Mouse (Mus musculus) central nervous system, embryonic 14 days (tissue): ENCODE measurements around the gene Tas2r125. TPM values are rescaled to one million over a fixed set of nuclear protein-coding genes. Genes with fewer than 3 reads are reported as not detected.

ENCODE experiments used
- polyA plus RNA-seq: library from polyadenylated mRNA; depleted of rRNA; stranded (reverse); fragments of >200 nt; gene quantifications from 2 replicates; pipeline ENCODE4 v1.2.3, GENCODE M21; 2012; rRNA removed

Gene Tas2r125
- not detected in 2 replicates for polyA plus RNA-seq

GRCm38 (mm10) chr6:132909351-132909750 lies at the start of gene Tas2r125:
TSS of gene Tas2r125 (plus strand) at chr6:132909651.

GRCm38 (mm10) chr6:132867708-132868107 lies 41.7 kb upstream of the Tas2r125 start, which contains the start of gene Tas2r110:
TSS of gene Tas2r110 (plus strand) at chr6:132868008.

GRCm38 (mm10) chr6:132892711-132893110 lies 16.7 kb upstream of the Tas2r125 start, which contains the start of gene Tas2r113:
TSS of gene Tas2r113 (plus strand) at chr6:132893011.

GRCm38 (mm10) chr6:132950802-132951201 lies 41.4 kb downstream of the Tas2r125 start, which contains the start of gene Tas2r129:
TSS of gene Tas2r129 (plus strand) at chr6:132951102.

GRCm38 (mm10) chr6:132957819-132958218 lies 48.4 kb downstream of the Tas2r125 start, which contains the start of gene Tas2r131:
TSS of gene Tas2r131 (minus strand) at chr6:132957919.

Other genes starting within 250 kb of the Tas2r125 start
- not detected in 2 replicates for gene Tas2r121, start 208.6 kb upstream of the Tas2r125 start, polyA plus RNA-seq
- not detected in 2 replicates for gene Tas2r122, start 197.7 kb upstream of the Tas2r125 start, polyA plus RNA-seq
- gene Tas2r115, start 171.6 kb upstream of the Tas2r125 start, polyA plus RNA-seq, result not detected in 2 replicates
- not detected in 2 replicates for gene Tas2r124, start 154.9 kb upstream of the Tas2r125 start, polyA plus RNA-seq
- not detected in 2 replicates for gene Tas2r102, start 147.5 kb upstream of the Tas2r125 start, polyA plus RNA-seq
- gene Tas2r136, start 131.5 kb upstream of the Tas2r125 start, polyA plus RNA-seq, result not detected in 2 replicates
- not detected in 2 replicates for gene Tas2r117, start 106.8 kb upstream of the Tas2r125 start, polyA plus RNA-seq
- not detected in 2 replicates for gene Tas2r123, start 62.5 kb upstream of the Tas2r125 start, polyA plus RNA-seq
- gene Tas2r116, start 54.2 kb upstream of the Tas2r125 start, polyA plus RNA-seq, result not detected in 2 replicates
- not detected in 2 replicates for gene Tas2r110, start 41.6 kb upstream of the Tas2r125 start, polyA plus RNA-seq
- gene Tas2r113, start 16.6 kb upstream of the Tas2r125 start, polyA plus RNA-seq, result not detected in 2 replicates
- gene Tas2r129, start 41.5 kb downstream of the Tas2r125 start, polyA plus RNA-seq, result not detected in 2 replicates
- gene Tas2r131, start 48.3 kb downstream of the Tas2r125 start, polyA plus RNA-seq, result not detected in 2 replicates
- gene Tas2r109, start 71.3 kb downstream of the Tas2r125 start, polyA plus RNA-seq, result not detected in 2 replicates
- not detected in 2 replicates for gene Tas2r103, start 127.5 kb downstream of the Tas2r125 start, polyA plus RNA-seq
- not detected in 2 replicates for gene Tas2r140, start 146.2 kb downstream of the Tas2r125 start, polyA plus RNA-seq
- 29.0 and 30.9 TPM in 2 replicates for gene Smim10l1, start 195.3 kb downstream of the Tas2r125 start, polyA plus RNA-seq